Mouse (Mus musculus) thymus, adult 2 months (tissue): ENCODE data around the gene Prpf4b. TPM values are rescaled to one million over a fixed set of nuclear protein-coding genes. Genes with fewer than 3 reads are reported as not detected.
A peak's percentile ranks its signal among the peaks of the same experiment; 100 is the strongest.
"Not testable (repeated sequence)": the region's sequence is repeated elsewhere in the genome, so short reads cannot be mapped to it uniquely, and the experiment has no call there.

Experiments used
- DNase-seq: peaks from one replicate; pipeline ENCODE4 v3.0.0; 2021
- H3K27ac ChIP-seq: fragments of 200-500 bp; 2 replicates; pipeline ENCODE4 v1.5.1; 2012; ENCODE audit warnings: low read length, control low read depth; ENCODE audit not compliant: control insufficient read depth, insufficient read depth
- H3K27me3 ChIP-seq: fragments of 200-500 bp; 2 replicates; pipeline ENCODE4 v1.6.1; 2012; ENCODE audit warnings: mild to moderate bottlenecking, low read length, moderate library complexity, mixed read lengths; ENCODE audit not compliant: control insufficient read depth, insufficient read depth
- H3K36me3 ChIP-seq: fragments of 200-500 bp; 2 replicates; pipeline ENCODE4 v1.6.1; 2012; ENCODE audit warnings: mild to moderate bottlenecking, low read length, moderate library complexity; ENCODE audit not compliant: control insufficient read depth, insufficient read depth
- H3K4me1 ChIP-seq: fragments of 200-500 bp; replicated peaks from 2 replicates; pipeline ENCODE4 v1.6.1; 2012; ENCODE audit warnings: low read length; ENCODE audit not compliant: control insufficient read depth, insufficient read depth
- H3K4me3 ChIP-seq: fragments of 200-500 bp; 2 replicates; pipeline ENCODE4 v1.5.1; 2012; ENCODE audit warnings: mild to moderate bottlenecking, low read length, control low read depth, moderate library complexity; ENCODE audit not compliant: control insufficient read depth, insufficient read depth
- CTCF ChIP-seq: fragments of 200-500 bp; IDR thresholded peaks from 2 replicates; pipeline ENCODE4 v1.5.1; 2012; ENCODE audit warnings: mild to moderate bottlenecking, control low read depth, low read length, moderate library complexity, borderline replicate concordance; ENCODE audit not compliant: control insufficient read depth, poor library complexity, insufficient read depth; ENCODE audit errors: extremely low read depth
- POLR2A ChIP-seq: fragments of 200-500 bp; IDR thresholded peaks from 2 replicates; pipeline ENCODE4 v1.6.1; 2012; ENCODE audit warnings: mild to moderate bottlenecking, low read length, control low read depth, moderate library complexity; ENCODE audit not compliant: control insufficient read depth, poor library complexity, insufficient read depth; ENCODE audit errors: extremely low read depth
- WGBS: fragments of 180-500 bp; shearing (Covaris S2); methylation state at CpG from one replicate; pipeline ENCODE4 v1.1.7; 2018; 5-methylcytosine and 5-hydroxymethylcytosine counted together
- polyA plus RNA-seq: library from polyadenylated mRNA; depleted of rRNA; stranded (reverse); fragments of >200 nt; gene quantifications from 2 replicates; pipeline ENCODE4 v1.2.3, GENCODE M21; 2012

Gene Prpf4b
- polyA plus RNA-seq, 1 experiment = 33.7 TPM

DNA sequence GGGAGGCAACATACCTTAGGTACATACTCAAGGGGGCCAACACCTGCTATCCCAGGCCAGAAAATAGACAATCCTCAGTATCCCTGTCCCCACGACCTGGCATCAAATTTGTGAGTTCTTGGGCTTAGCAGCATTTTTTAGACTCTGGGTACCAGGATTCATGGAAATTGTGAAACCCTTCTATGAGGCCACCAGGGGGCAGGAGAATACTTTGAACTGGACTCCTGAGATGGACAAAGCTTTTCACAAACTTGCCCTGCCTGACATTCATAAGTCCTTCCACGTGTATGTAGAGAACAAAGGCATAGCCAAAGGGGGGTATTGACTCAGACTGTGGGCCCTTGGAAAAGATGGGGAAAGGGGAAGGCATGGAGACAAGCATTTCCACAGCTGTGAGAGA is 17.6 kb upstream of the Prpf4b start:
- H3K4me3 ChIP-seq = no peak overlapping the region
- peaks cover 3% of the 10 kb centered on the region for H3K4me1 ChIP-seq
- TF ChIP-seq CTCF = no peak
- TF ChIP-seq POLR2A = no peak
- DNase-seq = peak; percentile 13
- 49% methylated on average over 2 of the region's 2 CpGs for WGBS
- no peaks in the 10 kb centered on the region for H3K27me3 ChIP-seq
- no peak overlapping the region for H3K27ac ChIP-seq
- no peaks in the 10 kb centered on the region for H3K36me3 ChIP-seq

DNA sequence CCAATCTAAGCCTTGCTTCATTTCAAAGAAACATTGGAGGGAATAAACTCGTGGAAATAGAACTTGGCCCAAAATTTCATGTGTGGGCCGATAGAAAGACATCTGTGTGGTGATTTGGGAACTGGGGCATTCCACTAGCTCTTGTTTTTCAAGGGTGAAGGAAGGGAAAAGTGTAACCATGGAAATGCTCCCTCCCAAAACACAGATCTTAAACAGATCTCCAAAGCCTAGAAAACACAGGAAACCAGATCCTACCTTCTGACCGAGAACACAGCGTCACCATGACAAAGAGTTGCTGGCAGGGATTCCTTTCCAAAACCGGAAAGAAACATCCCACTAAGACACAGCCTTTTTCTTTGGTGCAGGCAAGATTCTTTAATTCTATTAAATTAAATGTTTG is 15.7 kb upstream of the Prpf4b start:
- TF ChIP-seq POLR2A = no peak
- TF ChIP-seq CTCF = no peak
- DNase-seq = no peak
- no peak overlapping the region for H3K27ac ChIP-seq
- WGBS = 89% methylated on average over 5 of the region's 5 CpGs
- H3K36me3 ChIP-seq = no peaks in the 10 kb centered on the region
- H3K4me3 ChIP-seq = no peak overlapping the region
- no peaks in the 10 kb centered on the region for H3K27me3 ChIP-seq
- H3K4me1 ChIP-seq = peaks cover 3% of the 10 kb centered on the region

DNA sequence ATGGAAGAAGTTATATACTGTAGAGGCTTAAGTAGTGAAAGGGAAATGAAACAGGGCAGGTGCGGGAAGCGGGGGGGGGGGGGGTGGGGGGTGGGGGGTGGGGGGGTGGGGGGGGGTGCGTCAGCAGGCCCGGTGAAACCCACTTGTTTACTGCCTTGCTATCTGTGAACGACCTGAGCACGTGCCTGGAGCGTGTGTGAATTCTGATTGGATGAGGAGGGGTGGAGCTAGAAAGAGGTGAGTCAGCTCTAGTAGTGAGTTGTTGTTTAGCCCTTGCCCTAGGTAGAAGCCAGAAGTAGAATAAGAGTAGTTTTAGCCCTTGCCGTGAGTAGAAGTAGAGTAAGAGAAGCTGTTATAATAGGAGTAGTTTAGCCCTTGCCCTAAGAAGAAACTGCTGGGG is 13.9 kb upstream of the Prpf4b start:
- 13% methylated on average over 7 of the region's 8 CpGs for WGBS
- H3K27me3 ChIP-seq, H3K4me1 ChIP-seq, DNase-seq, H3K4me3 ChIP-seq, H3K36me3 ChIP-seq: not testable (repeated sequence)
- 0 out of 2 replicates have a peak overlapping the region, but pooled peaks have one; percentile 38 for H3K27ac ChIP-seq

DNA sequence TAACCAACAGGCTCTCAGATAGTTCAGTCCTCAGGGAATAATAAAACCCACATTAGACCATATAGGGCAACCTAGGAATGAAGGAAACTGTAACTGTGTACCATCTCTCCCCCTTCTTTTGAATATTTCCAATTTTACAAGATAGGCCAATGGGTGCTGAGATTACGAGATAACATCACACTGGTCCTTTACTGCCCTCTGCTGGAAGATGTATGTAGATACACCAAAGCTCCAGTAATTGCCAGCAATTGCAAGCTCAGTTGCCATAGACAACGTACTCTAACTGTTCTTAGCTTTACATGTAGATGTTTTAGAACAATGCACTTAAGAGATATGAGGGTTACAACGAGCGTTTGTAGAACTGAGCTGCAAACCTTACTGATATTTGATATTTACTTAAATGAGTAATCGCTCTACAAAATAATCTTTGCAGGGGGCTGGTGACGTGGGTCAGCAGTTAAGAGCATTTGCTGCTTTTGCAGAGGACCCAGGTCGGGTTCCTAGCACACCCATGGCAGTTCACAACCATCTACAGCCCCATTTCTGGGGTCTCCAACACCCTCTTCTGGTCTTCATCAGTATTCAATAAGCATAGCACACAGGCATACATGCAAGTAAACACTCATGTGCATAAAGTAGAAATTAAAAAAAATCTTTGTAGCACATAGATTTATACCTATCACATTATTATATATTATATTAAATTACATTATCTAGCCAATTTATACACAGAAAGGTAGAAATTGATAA is 10.5 kb upstream of the Prpf4b start:
- H3K4me1 ChIP-seq = peaks cover 3% of the 10 kb centered on the region
- H3K27me3 ChIP-seq = no peaks in the 10 kb centered on the region
- TF ChIP-seq POLR2A = no peak
- TF ChIP-seq CTCF = no peak
- no peak overlapping the region for H3K4me3 ChIP-seq
- DNase-seq = peak; percentile 37
- no peaks in the 10 kb centered on the region for H3K36me3 ChIP-seq
- H3K27ac ChIP-seq = no peak overlapping the region
- 41% methylated on average over 7 of the region's 7 CpGs for WGBS

DNA sequence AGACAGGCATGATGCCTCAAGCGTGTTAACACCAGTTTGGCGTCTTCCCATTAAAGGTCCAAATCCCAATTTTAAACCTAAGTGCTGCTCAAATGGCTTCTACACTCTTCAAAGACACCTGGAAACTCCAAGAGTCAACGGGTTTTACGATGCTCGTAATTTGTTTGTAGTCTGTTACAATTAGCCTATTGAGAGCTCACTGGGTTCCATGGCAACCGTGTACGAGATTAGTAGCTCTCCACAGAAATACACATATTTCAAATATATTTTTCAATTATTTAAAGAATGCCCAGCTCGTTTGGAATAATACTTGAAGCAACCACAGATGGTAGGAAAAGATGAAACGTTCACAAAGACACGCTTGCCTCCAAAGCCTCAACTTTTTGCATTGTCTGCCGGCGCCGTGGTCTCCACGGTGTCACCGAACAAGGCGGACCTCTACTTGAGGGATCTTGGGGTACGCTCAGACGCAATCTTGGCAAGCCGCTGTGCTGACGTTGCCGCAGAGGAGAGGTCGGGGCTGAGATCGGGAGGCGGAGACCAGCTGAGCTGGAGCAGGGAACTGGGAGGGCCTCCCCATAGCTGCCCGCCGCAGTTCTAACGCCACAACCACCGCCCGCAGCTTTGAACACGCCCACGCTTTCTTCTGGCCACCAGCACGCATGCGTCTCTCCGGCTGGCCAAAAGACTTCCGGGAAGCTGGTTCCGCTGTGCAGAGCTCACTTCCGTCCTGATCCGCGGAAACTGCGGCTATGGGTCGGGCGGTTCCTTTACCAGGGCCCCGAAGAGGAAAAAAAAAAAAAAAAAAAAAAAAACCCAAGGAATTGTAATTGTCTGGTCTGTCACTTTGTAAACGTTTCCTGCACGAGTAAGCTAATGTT is 1.1 kb upstream of the Prpf4b start:
- Histone ChIP-seq H3K4me3 (peak overlapping the region; percentile 80), H3K27me3 (no peaks in the 10 kb centered on the region), H3K36me3 (no peaks in the 10 kb centered on the region), H3K4me1 (0 out of 2 replicates have a peak, but pooled peaks cover 2% of the 10 kb centered on the region), H3K27ac (peak overlapping the region; percentile 62)
- WGBS = 5% methylated on average over 45 of the region's 45 CpGs
- peak; percentile 89 for DNase-seq
- TF ChIP-seq POLR2A (peak; percentile 71), CTCF (peak; percentile 63; the same call in 1 of the 2 replicates)

DNA sequence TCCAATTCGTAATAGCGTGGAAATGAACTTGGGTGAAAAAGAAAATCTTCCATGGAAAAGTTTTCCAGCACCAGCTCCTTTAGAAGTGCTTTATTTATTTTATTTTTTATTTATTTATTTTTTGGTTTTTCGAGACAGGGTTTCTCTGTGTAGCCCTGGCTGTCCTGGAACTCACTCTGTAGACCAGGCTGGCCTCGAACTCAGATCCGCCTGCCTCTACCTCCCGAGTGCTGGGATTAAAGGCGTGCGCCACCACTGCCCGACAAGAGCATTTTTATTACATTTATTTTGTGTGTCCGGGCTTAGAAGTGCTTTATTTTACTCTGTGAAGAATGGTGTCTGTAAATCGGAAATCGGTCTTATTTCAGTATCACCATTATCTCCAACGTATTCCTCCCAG is 366 bp upstream of the Prpf4b start:
- not testable (repeated sequence) for H3K4me1 ChIP-seq, H3K36me3 ChIP-seq, H3K27me3 ChIP-seq
- 16% methylated on average over 13 of the region's 13 CpGs for WGBS
- Histone ChIP-seq H3K27ac (peak overlapping the region; percentile 92), H3K4me3 (peak overlapping the region; percentile 20; the same call in 1 of the 2 replicates)
- DNase-seq = peak; percentile 28
